Mouse (Mus musculus) ES-CJ7 (cell line): ENCODE results near the gene Veph1.

Experiments used
- DNase-seq: peaks from one replicate; pipeline ENCODE4 v3.0.0; 2011; ENCODE audit warnings: low read depth, low spot score

Gene Veph1

DNA sequence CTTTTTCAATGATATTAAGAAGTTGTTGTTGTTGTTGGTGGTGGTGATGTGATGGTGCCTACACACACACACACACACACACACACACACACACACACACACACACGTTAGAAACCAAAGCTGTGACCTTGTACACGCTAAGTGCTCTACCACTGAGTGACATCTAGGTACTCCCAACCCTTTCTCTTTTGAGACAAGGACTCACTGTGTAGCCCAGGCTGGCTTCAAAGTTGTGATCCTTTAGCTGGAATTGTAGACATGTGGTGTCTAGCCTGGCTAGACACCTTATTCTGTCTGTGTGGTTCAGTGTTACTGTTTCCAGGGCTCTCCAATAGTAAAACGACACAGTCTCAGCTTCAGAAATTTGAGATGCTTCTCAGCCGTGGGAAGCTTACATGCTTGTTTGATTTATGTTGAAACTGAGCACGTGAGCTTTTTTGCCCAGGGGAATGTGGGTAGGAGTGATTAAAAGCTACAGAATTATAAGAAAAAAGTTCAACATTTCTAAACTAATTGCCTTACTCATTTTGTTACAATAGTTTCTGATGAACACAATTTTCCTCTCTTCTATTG is 272.3 kb downstream of the Veph1 start:
- DNase-seq, result no peak

DNA sequence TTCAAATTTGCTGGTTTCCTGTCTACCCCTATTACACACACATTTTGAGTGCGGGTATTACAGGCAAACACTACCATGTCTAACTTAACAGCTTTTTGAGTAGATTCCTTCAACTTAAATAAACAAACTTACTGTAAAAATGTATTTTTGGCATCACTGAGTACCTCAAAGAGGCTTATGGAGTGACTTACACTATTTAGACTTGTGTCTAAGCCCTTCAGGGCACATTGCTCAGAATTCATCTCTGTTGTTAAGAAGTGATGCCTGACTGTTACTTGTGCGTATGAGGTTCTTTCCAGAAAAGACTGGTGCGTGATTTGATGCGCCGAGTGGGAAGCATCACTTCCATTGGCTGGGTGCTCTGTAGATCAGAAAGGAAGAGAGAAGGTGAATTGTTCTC is 277.5 kb downstream of the Veph1 start:
- no peak for DNase-seq

DNA sequence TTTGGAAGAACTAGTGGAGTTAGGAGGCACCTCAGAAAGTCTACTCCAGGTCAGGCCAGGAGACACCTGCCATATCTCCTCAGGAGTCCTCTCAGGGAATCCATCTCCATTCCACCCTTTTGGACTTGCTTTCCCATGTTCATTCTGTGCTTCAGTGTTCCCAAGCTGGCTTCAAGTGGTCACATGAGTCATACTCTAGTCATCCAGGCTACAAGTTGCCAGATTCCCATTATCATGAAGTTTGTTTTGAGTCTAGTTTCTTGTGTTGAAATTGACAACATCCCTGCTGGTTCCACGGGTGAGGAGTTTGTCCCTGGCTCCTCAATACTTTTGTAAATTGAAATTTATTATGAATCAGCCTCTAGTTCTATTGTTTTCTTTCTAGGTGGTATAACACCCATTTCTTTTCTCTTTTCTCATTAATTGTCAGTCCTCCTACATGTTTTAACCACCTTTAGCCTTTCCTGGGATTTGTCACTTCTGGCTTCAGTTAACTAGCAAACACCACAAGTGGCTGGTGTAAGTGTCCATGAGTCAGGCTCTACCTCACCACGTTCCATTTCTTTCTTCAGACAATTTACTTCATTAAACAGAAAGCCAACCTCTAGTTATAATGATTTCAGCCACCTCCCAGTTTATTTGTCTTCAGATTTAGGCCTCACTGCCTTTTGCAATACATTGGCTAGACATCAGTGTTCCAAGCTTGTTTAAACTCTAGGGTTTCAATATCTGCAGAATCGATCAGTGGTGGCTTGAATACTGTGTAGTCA is 288.8 kb downstream of the Veph1 start:
- DNase-seq, result no peak

DNA sequence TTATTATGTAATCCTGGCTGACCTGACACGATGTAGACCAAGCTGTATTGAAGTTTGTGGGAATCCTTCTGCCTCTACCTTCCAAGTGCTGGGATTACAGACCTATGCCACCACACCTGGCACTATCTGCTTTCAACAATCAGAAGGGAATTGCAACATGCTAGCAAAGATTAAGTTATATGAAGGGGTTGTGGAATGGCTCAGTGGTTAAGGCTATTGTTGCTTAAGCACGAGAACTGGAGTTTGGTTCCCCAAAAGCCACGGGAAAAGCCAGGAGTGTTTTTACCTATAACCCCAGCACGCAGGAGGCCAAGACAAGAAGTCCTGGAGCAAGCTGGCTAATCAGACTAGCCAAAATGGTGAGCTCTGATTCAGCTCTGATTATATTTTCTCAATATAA is 291.6 kb downstream of the Veph1 start:
- no peak for DNase-seq

DNA sequence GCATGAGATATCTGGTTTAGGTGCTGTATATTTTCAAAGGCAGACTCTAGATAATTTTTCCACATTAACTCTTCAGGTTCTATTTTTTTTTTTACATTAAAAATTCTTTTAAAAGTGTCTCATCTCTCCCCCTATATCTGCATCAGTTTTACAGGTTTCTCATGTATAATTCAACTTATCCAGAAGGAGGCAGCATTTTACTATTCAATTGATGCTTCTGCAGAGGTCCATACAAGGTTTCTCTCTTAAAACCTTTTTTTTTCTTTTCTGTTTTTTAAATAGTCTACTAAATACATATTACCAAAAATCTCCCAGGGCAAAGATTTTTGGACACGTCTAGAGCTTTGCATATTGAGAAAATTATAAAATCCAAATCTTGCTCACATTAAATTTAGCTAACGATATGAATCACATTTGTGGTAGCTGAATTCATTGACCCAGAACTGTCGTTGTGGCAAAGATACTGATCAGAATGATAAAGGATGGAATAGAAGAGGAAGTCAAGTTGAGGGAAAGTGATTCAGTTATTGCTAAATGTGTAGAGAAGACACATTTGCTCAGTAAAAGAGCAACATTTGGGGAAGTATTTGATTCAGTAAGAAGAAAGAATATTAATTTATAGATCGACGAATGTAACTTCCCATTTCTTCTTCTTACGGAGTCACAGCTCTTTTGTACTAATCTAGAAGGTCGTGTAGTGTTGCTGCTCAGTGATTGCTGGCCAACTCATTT is 292.3 kb downstream of the Veph1 start:
- no peak for DNase-seq
